Mouse (Mus musculus) bone marrow macrophage, adult 2 months (primary cell): Measurements from ENCODE around the gene Bpifb1.

Experiments
- CTCF ChIP-seq: IDR thresholded peaks from 2 replicates; pipeline ENCODE4 v1.5.1; 2012; ENCODE audit warnings: low read depth, mild to moderate bottlenecking, low read length, moderate library complexity
- POLR2A ChIP-seq: IDR thresholded peaks from 2 replicates; pipeline ENCODE4 v1.6.1; 2012; ENCODE audit warnings: mild to moderate bottlenecking, low read depth, low read length, borderline replicate concordance

DNA sequence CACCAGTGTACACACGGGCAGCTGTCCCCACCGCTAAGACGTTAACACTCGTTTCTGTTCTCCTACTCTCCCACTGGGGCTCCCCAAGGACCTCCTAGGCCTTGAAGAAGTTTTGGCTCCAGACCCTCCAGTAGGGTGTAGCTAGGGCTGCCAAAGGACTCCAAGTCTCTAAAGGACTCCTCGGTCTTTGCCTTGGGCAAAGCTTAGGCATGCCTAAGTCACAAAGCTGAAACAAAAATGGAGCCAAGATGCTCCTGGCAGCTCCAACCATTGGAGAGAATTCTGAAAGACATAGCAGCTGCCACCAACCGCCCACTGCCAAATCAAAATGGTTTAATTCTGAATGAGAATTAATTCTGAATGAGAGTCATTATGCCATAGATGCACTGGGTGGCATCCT lies 42.8 kb downstream of the Bpifb1 start:
- TF ChIP-seq POLR2A (no peak), CTCF (no peak)
